Mouse (Mus musculus) liver, adult 2 months (tissue): Measurements from ENCODE around the gene Abhd12b. TPM values are rescaled to one million over a fixed set of nuclear protein-coding genes. Genes with fewer than 3 reads are reported as not detected.
A peak's percentile ranks its signal among the peaks of the same experiment; 100 is the strongest.

Source experiments
- DNase-seq: peaks from one replicate; pipeline ENCODE4 v3.0.0-alpha.2; 2011; ENCODE audit warnings: low read depth, low spot score; ENCODE audit errors: extremely low read depth
- H3K27ac ChIP-seq: fragments of 200-500 bp; replicated peaks from 2 replicates; pipeline ENCODE4 v1.5.1; 2012; ENCODE audit warnings: low read depth, mild to moderate bottlenecking, control low read depth, inconsistent platforms, low read length; ENCODE audit not compliant: insufficient read depth
- H3K27me3 ChIP-seq: fragments of 200-500 bp; 2 replicates; pipeline ENCODE4 v1.6.1; 2012; ENCODE audit warnings: mild to moderate bottlenecking, moderate library complexity, low read length, inconsistent platforms; ENCODE audit not compliant: control insufficient read depth, insufficient read depth
- H3K36me3 ChIP-seq: fragments of 200-500 bp; 2 replicates; pipeline ENCODE4 v1.6.1; 2012; ENCODE audit warnings: low read length, inconsistent platforms; ENCODE audit not compliant: control insufficient read depth, insufficient read depth
- H3K4me1 ChIP-seq: fragments of 200-500 bp; 2 replicates; pipeline ENCODE4 v1.6.1; 2011; ENCODE audit warnings: low read length; ENCODE audit not compliant: control insufficient read depth, insufficient read depth
- H3K4me3 ChIP-seq: fragments of 200-500 bp; 2 replicates; pipeline ENCODE4 v1.5.1; 2011; ENCODE audit warnings: low read depth, mild to moderate bottlenecking, control low read depth, low read length, moderate library complexity; ENCODE audit not compliant: insufficient read depth
- H3K79me2 ChIP-seq: fragments of 200-500 bp; 2 replicates; pipeline ENCODE4 v1.6.1; 2012; ENCODE audit warnings: inconsistent platforms, mild to moderate bottlenecking, low read length, moderate library complexity; ENCODE audit not compliant: control insufficient read depth, insufficient read depth
- H3K9ac ChIP-seq: fragments of 200-500 bp; 2 replicates; pipeline ENCODE4 v1.6.1; 2012; ENCODE audit warnings: low read depth, mild to moderate bottlenecking, control low read depth, inconsistent platforms, low read length
- CTCF ChIP-seq: fragments of 200-500 bp; IDR thresholded peaks from 2 replicates; pipeline ENCODE4 v1.5.1; 2011; ENCODE audit warnings: low read depth, low read length, control low read depth
- POLR2A ChIP-seq: fragments of 200-500 bp; IDR thresholded peaks from 2 replicates; pipeline ENCODE4 v1.6.1; 2011; ENCODE audit warnings: low read length, control low read depth; ENCODE audit not compliant: insufficient read depth; ENCODE audit errors: extremely low read depth
- WGBS: fragments of 180-500 bp; shearing (Covaris S2); methylation state at CpG from one replicate; pipeline ENCODE4 v1.1.7; 2018; 5-methylcytosine and 5-hydroxymethylcytosine counted together
- polyA plus RNA-seq: library from polyadenylated mRNA; depleted of rRNA; stranded (reverse); fragments of >200 nt; gene quantifications from 2 replicates; pipeline ENCODE4 v1.2.3, GENCODE M21; 2012
- total RNA-seq: library from RNA; depleted of rRNA; stranded (reverse); fragments of >200 nt; gene quantifications from 2 replicates; pipeline ENCODE4 v1.2.3, GENCODE M21; 2014

Gene Abhd12b
- total and polyA plus RNA-seq, 2 experiments = not detected

DNA sequence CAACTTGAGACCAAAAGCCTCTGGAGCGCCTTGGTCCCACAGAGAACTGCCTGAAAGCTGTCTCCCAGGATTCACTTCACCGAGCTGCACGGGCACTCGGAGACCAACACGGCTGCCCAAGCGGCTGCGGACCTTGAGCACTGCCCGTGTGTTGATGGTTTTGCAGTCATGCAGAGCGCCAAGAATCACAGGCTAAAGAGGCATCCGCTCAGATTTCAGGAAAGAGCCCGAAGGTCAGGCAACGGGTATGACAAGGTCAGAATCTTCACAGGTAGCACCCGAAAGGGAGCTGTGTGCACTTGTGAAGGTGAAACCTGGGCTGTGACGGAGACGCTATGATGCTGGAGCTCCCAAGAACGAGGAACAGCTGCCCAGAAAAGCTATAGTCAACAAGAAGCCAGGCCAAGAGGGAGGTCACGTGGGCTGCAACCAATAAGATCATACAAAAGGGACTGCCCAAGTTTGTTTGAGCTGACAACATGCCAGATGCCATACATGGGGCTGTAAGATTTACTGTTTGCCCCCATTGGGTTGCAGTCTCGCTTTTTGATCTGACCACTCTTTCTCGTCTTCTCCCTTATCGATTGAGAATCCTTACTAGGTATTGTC, 19.2 kb upstream of the Abhd12b start:
- Histone ChIP-seq H3K4me3 (no peak overlapping the region), H3K79me2 (no peaks in the 10 kb centered on the region), H3K36me3 (no peaks in the 10 kb centered on the region), H3K27me3 (no peaks in the 10 kb centered on the region), H3K4me1 (no peaks in the 10 kb centered on the region), H3K27ac (no peak overlapping the region), H3K9ac (no peak overlapping the region)
- no peak for DNase-seq
- TF ChIP-seq POLR2A (no peak), CTCF (no peak)
- 84% methylated on average over 20 of the region's 20 CpGs for WGBS

DNA sequence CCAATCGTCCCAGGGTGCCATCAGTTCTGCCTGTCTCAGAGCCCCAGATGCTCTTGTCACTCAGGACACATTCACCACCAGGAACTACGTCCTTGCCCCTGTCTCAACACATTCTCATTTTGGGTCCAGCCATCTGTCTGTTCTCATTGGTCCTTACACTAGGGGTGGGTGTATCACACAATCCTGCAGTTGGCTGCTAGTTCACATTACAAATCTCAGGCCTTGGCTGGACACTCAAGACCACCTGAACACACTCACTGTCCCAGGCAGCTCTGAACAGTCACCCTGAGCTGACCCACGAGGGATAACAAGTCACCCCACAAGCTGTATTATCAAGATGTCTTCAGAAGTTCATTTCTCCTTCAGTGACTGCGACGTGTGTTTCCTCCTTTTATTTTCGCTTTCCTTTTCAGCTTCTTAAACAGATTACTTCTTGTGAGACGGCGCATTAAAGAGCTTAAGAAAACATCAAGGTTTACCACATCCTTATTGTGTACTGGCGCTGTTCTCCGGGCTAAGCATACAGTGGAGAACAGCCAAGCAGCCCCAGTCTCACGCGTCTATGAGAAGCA, 17.7 kb upstream of the Abhd12b start:
- H3K79me2 ChIP-seq = no peaks in the 10 kb centered on the region
- DNase-seq = peak; percentile 25
- no peaks in the 10 kb centered on the region for H3K36me3 ChIP-seq
- H3K4me1 ChIP-seq = no peaks in the 10 kb centered on the region
- no peak overlapping the region for H3K9ac ChIP-seq
- WGBS = 69% methylated on average over 12 of the region's 12 CpGs
- TF ChIP-seq CTCF (no peak), POLR2A (no peak)
- no peak overlapping the region for H3K4me3 ChIP-seq
- no peaks in the 10 kb centered on the region for H3K27me3 ChIP-seq
- H3K27ac ChIP-seq = no peak overlapping the region

DNA sequence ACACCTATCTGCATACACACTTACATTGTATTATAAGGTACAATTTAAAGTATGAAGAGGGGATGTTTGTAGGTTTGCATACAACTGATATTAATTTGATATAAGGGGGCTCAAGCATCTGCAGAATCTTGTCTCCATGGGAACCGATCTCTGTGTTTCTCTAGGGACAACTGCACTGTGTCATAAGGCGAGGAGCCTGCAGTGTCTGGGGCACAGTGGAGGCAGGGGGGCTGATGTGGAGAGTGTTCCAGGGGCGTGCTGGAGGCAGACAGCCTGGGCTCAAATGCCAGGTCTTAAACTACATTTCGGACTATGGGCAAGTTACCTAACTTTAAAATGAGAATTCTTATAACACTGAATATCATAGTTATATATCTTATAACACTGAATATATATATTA, 16.8 kb upstream of the Abhd12b start:
- Histone ChIP-seq H3K27me3 (no peaks in the 10 kb centered on the region), H3K27ac (no peak overlapping the region), H3K4me3 (no peak overlapping the region), H3K36me3 (no peaks in the 10 kb centered on the region), H3K9ac (no peak overlapping the region), H3K4me1 (no peaks in the 10 kb centered on the region), H3K79me2 (no peaks in the 10 kb centered on the region)
- 95% methylated on average over 4 of the region's 4 CpGs for WGBS
- DNase-seq = no peak
- TF ChIP-seq CTCF (no peak), POLR2A (no peak)

DNA sequence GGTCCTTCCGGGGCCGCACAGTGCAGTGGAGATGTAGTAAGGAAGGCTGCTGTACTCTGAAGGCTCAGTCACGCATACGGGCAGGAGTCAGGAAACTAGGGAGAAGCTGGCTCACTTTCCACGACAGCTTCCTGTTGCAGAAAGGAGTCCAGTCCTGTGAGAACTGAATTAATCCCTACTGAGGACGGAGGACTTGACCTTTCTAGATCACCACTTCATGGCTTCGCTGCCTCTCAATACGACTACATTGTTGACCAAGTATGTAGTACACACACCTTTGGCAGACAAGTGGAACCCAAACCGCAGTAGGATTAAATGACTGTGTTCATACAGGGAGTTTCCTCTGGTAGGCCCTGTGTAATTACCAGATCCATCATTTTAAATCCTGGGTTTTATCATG, 16.3 kb upstream of the Abhd12b start:
- no peaks in the 10 kb centered on the region for H3K36me3 ChIP-seq
- H3K9ac ChIP-seq = no peak overlapping the region
- no peak for DNase-seq
- H3K27ac ChIP-seq = no peak overlapping the region
- H3K4me3 ChIP-seq = no peak overlapping the region
- H3K27me3 ChIP-seq = no peaks in the 10 kb centered on the region
- no peak for TF ChIP-seq CTCF
- no peak for TF ChIP-seq POLR2A
- H3K4me1 ChIP-seq = no peaks in the 10 kb centered on the region
- WGBS = 76% methylated on average over 9 of the region's 9 CpGs
- H3K79me2 ChIP-seq = no peaks in the 10 kb centered on the region

DNA sequence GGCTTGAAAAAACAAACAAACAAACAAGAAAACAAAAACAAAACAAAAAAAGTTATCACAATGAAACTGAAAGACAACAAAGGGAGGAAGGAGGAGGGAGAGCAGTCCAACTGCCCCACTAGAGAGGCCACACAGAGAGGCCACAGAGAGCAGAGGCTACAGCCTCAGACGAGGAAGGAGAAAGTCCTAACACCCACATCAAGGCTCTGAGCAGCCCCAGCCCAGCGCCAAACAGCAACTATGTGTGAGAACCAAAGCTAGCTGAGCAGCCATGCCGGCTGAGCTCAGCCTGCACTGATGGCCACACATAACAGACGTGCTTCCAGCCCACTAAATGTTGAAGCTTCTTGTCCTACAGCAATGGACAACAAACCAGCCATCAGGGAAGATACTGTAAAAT, 14.1 kb upstream of the Abhd12b start:
- Histone ChIP-seq H3K9ac (no peak overlapping the region), H3K79me2 (no peaks in the 10 kb centered on the region), H3K27me3 (no peaks in the 10 kb centered on the region), H3K4me1 (no peaks in the 10 kb centered on the region; the same call in 1 of the 2 replicates), H3K4me3 (no peak overlapping the region), H3K36me3 (no peaks in the 10 kb centered on the region), H3K27ac (no peak overlapping the region)
- no peak for TF ChIP-seq POLR2A
- DNase-seq = no peak
- 76% methylated on average over 4 of the region's 4 CpGs for WGBS

DNA sequence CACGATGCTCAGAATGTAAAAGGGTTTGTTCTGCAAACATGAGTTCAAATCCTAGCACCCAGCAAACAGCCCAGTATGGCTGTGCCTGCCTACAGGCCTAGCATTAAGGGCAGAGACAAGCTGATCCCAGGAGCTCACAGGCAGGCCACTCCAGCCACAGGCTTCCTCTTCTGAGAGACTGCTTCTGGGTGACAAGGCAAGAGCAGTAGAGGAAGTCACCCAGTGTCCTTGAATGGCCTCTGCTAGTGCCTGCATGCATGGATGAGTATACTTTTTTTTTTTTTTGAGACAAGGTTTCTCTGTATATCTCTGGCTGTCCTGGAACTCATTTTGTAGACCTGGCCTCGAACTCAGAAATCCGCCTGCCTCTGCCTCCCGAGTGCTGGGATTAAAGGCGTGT, 13.4 kb upstream of the Abhd12b start:
- Histone ChIP-seq H3K4me1 (no peaks in the 10 kb centered on the region; the same call in 1 of the 2 replicates), H3K27ac (no peak overlapping the region), H3K36me3 (no peaks in the 10 kb centered on the region), H3K79me2 (no peaks in the 10 kb centered on the region), H3K9ac (no peak overlapping the region), H3K4me3 (no peak overlapping the region), H3K27me3 (no peaks in the 10 kb centered on the region)
- DNase-seq = peak; percentile 19
- 90% methylated on average over 5 of the region's 5 CpGs for WGBS
- TF ChIP-seq POLR2A (no peak), CTCF (no peak)
